Mouse (Mus musculus): Measurements from ENCODE around the gene Rsg1. TPM values are rescaled to one million over a fixed set of nuclear protein-coding genes. Genes with fewer than 3 reads are reported as not detected.
A peak's percentile ranks its signal among the peaks of the same experiment; 100 is the strongest.

Gene Rsg1
- polyA plus RNA-seq, 1 experiment: not detected

GRCm38 (mm10) chr4:141248614-141248978, 34.8 kb downstream of the Rsg1 start:
- Histone ChIP-seq H3K27me3 (ENCODE audit: control insufficient read depth) (peaks cover 68% of the 10 kb centered on the region), H3K4me3 (replicated peaks) (peak overlapping the region; percentile 52), H3K9me3 (ENCODE audit: control insufficient read depth, low read length) (peaks cover 2% of the 10 kb centered on the region; the same call in 1 of the 2 replicates), H3K36me3 (ENCODE audit: control insufficient read depth) (no peaks in the 10 kb centered on the region), H3K4me1 (ENCODE audit: control insufficient read depth) (peaks cover 26% of the 10 kb centered on the region)
- TF ChIP-seq TAL1 (IDR thresholded peaks at IDR 0.05; ENCODE audit: low read length) (no peak), GATA1 (IDR thresholded peaks at IDR 0.05; ENCODE audit: low read length) (no peak)

DNA sequence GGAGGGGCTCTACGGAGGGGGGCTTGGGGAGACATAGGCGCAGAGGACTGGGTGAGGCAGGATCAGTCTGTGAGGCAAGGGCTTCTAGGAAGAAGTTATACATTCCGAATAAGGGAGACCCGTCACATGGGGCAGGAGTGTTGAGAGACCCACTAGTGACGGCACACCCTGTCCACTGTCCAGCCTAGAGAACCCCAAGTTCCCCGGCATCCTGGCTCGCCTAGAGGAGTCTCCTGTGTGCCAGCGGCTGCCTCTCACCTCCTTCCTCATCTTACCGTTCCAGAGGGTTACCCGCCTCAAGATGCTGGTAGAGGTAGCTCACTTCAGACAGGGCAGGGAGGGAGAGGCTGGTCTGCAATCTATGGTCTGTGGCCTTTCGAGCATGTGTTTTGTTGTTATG, 35.6 kb downstream of the Rsg1 start:
- Histone ChIP-seq H3K9me3 (ENCODE audit: control insufficient read depth, low read length) (peaks cover 2% of the 10 kb centered on the region; the same call in 1 of the 2 replicates), H3K4me3 (replicated peaks) (no peak overlapping the region), H3K27me3 (ENCODE audit: control insufficient read depth) (peaks cover 60% of the 10 kb centered on the region), H3K36me3 (ENCODE audit: control insufficient read depth) (no peaks in the 10 kb centered on the region), H3K4me1 (ENCODE audit: control insufficient read depth) (peaks cover 26% of the 10 kb centered on the region)
- TF ChIP-seq TAL1 (IDR thresholded peaks at IDR 0.05; ENCODE audit: low read length) (no peak), GATA1 (IDR thresholded peaks at IDR 0.05; ENCODE audit: low read length) (no peak)

GRCm38 (mm10) chr4:141251071-141251470, 37.3 kb downstream of the Rsg1 start:
- Histone ChIP-seq H3K9me3 (ENCODE audit: control insufficient read depth, low read length) (peaks cover 2% of the 10 kb centered on the region; the same call in 1 of the 2 replicates), H3K27me3 (ENCODE audit: control insufficient read depth) (peaks cover 43% of the 10 kb centered on the region)
- TF ChIP-seq TAL1 (IDR thresholded peaks at IDR 0.05; ENCODE audit: low read length) (no peak), GATA1 (IDR thresholded peaks at IDR 0.05; ENCODE audit: low read length) (no peak)

DNA sequence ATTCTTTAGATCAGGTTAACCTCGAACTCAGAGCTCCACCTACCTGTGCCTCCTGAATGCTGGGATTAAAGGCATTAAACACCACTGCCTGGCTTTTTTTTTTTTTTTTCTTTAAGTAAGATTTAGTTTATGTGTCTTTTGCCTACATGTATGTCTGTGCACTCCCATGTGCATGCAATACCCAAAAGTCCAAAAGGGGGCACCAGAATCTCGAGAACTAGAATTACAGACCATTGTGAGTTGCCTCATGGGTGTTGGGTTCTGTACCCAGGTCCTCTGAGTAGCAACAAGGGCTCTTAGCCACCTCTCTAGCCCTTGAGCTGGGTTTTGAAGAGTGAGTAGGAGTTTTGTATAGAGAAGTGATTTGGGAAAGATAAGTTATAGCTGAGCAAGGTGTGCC, 38.9 kb downstream of the Rsg1 start:
- Histone ChIP-seq H3K4me1 (ENCODE audit: control insufficient read depth) (peaks cover 18% of the 10 kb centered on the region), H3K4me3 (replicated peaks) (no peak overlapping the region), H3K36me3 (ENCODE audit: control insufficient read depth) (no peaks in the 10 kb centered on the region), H3K9me3 (ENCODE audit: control insufficient read depth, low read length) (peaks cover 2% of the 10 kb centered on the region; the same call in 1 of the 2 replicates), H3K27me3 (ENCODE audit: control insufficient read depth) (peaks cover 27% of the 10 kb centered on the region)
- no peak for TF ChIP-seq GATA1 (IDR thresholded peaks at IDR 0.05; ENCODE audit: low read length)
- no peak for TF ChIP-seq TAL1 (IDR thresholded peaks at IDR 0.05; ENCODE audit: low read length)

More at GRCm38 (mm10) chr4:141251071-141251470, 37.3 kb downstream of the Rsg1 start:
- Histone ChIP-seq H3K36me3 (ENCODE audit: control insufficient read depth) (no peaks in the 10 kb centered on the region), H3K4me1 (ENCODE audit: control insufficient read depth) (peaks cover 26% of the 10 kb centered on the region), H3K4me3 (replicated peaks) (no peak overlapping the region)

DNA sequence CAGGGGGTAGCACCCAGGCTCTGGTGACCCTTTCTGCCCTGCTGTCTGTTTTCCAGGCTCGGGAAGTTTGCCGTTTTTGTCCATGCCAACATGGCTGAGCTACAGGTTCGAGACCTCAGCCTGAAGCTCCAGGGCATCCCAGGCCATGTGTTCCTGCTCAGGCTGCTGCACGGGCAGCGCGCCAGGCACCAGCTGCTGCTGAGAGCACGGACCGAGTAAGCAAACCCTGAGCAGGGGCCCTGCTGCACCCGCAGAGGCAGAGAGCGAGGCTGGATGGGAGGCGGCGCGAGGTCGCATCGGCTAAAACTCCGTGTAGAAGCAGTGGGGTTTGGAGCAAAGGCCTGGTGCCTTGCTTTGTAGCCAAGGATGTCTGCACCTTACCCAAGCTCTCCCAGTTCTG, 40.5 kb downstream of the Rsg1 start:
- Histone ChIP-seq H3K4me3 (replicated peaks) (no peak overlapping the region), H3K27me3 (ENCODE audit: control insufficient read depth) (peaks cover 11% of the 10 kb centered on the region), H3K4me1 (ENCODE audit: control insufficient read depth) (peaks cover 3% of the 10 kb centered on the region), H3K36me3 (ENCODE audit: control insufficient read depth) (no peaks in the 10 kb centered on the region), H3K9me3 (ENCODE audit: control insufficient read depth, low read length) (peaks cover 2% of the 10 kb centered on the region; the same call in 1 of the 2 replicates)
- TF ChIP-seq GATA1 (IDR thresholded peaks at IDR 0.05; ENCODE audit: low read length): no peak
- no peak for TF ChIP-seq TAL1 (IDR thresholded peaks at IDR 0.05; ENCODE audit: low read length)

DNA sequence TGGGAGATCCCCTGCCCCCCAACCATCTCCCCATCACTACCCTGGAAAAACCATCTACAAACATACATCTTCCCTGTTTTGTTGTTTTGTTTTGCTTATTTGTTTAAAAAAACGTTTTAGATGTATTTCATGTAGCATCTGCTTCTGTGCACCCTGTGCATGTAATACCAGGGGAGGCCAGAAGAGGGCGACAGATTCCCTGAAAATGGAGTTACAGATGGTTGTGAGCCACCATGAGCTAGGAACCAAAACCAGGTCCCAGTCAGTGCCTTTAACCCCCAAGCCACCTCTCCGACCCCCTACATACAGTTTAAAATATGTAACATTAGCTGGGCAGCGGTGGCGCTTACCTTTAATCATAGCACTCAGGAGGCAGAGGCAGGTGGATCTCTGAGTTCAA, 43.7 kb downstream of the Rsg1 start:
- Histone ChIP-seq H3K4me1 (ENCODE audit: control insufficient read depth) (no peaks in the 10 kb centered on the region), H3K27me3 (ENCODE audit: control insufficient read depth) (no peaks in the 10 kb centered on the region), H3K36me3 (ENCODE audit: control insufficient read depth) (no peaks in the 10 kb centered on the region), H3K9me3 (ENCODE audit: control insufficient read depth, low read length) (peaks cover 21% of the 10 kb centered on the region), H3K4me3 (replicated peaks) (no peak overlapping the region)
- TF ChIP-seq TAL1 (IDR thresholded peaks at IDR 0.05; ENCODE audit: low read length): no peak
- no peak for TF ChIP-seq GATA1 (IDR thresholded peaks at IDR 0.05; ENCODE audit: low read length)

DNA sequence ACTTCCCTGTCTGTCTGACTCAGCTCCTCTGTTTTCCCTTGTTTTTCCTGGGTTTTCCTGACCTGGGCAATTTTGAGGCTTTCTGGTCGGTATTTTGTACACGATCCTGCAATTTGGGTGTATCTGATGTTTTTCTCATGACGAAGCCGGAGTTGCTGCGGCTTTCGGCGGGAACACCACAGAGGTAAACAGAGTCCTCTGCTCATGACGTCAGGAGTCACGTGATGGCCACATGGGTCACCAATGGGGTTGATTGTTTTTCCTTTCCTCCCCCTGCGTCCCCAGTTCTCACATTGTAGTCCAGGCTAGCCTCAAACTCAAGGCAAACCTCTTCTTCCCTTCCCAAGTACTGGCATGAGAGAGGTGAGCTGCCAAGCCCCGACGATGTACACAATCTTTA, 45.7 kb downstream of the Rsg1 start:
- no peak for TF ChIP-seq GATA1 (IDR thresholded peaks at IDR 0.05; ENCODE audit: low read length)
- TF ChIP-seq TAL1 (IDR thresholded peaks at IDR 0.05; ENCODE audit: low read length): no peak
- H3K4me3 ChIP-seq (replicated peaks): no peak overlapping the region
- no peaks in the 10 kb centered on the region for H3K36me3 ChIP-seq (ENCODE audit: control insufficient read depth)
- H3K9me3 ChIP-seq (ENCODE audit: control insufficient read depth, low read length): peaks cover 24% of the 10 kb centered on the region
- no peaks in the 10 kb centered on the region for H3K27me3 ChIP-seq (ENCODE audit: control insufficient read depth)
- H3K4me1 ChIP-seq (ENCODE audit: control insufficient read depth): no peaks in the 10 kb centered on the region

- Histone ChIP-seq H3K27me3 (ENCODE audit: control insufficient read depth) (no peaks in the 10 kb centered on the region), H3K36me3 (ENCODE audit: control insufficient read depth) (no peaks in the 10 kb centered on the region), H3K4me1 (ENCODE audit: control insufficient read depth) (no peaks in the 10 kb centered on the region), H3K4me3 (replicated peaks) (no peak overlapping the region), H3K9me3 (ENCODE audit: control insufficient read depth, low read length) (peaks cover 24% of the 10 kb centered on the region)
- TF ChIP-seq TAL1 (IDR thresholded peaks at IDR 0.05; ENCODE audit: low read length): no peak
- no peak for TF ChIP-seq GATA1 (IDR thresholded peaks at IDR 0.05; ENCODE audit: low read length)
These were observed 46.4 kb downstream of the Rsg1 start for GRCm38 (mm10) chr4:141260007-141260723.

GRCm38 (mm10) chr4:141262906-141263637, 49.3 kb downstream of the Rsg1 start:
- Histone ChIP-seq H3K4me1 (ENCODE audit: control insufficient read depth) (no peaks in the 10 kb centered on the region), H3K36me3 (ENCODE audit: control insufficient read depth) (no peaks in the 10 kb centered on the region), H3K27me3 (ENCODE audit: control insufficient read depth) (no peaks in the 10 kb centered on the region), H3K4me3 (replicated peaks) (no peak overlapping the region), H3K9me3 (ENCODE audit: control insufficient read depth, low read length) (peaks cover 22% of the 10 kb centered on the region)
- no peak for TF ChIP-seq TAL1 (IDR thresholded peaks at IDR 0.05; ENCODE audit: low read length)
- TF ChIP-seq GATA1 (IDR thresholded peaks at IDR 0.05; ENCODE audit: low read length): no peak

Measured in erythroblast, embryonic 14.5 days (primary cell).